Mouse (Mus musculus): ENCODE results near the gene Zfp689.
"Not testable (repeated sequence)": the region's sequence is repeated elsewhere in the genome, so short reads cannot be mapped to it uniquely, and the experiment has no call there.

The Zfp689 gene

GRCm38 (mm10) chr7:127470743-127471645 lies 22.0 kb upstream of the Zfp689 start:
- DNase-seq (ENCODE audit: extremely low spot score, low spot score): peak; percentile 89

- peak; percentile 56 for DNase-seq (ENCODE audit: extremely low spot score, low spot score)
Measured at GRCm38 (mm10) chr7:127470011-127470715, 21.2 kb upstream of the Zfp689 start.

GRCm38 (mm10) chr7:127466606-127467005 lies 17.6 kb upstream of the Zfp689 start:
- DNase-seq (ENCODE audit: extremely low spot score, low spot score): no peak

- DNase-seq (ENCODE audit: extremely low spot score, low spot score): not testable (repeated sequence)
Measured at GRCm38 (mm10) chr7:127465670-127466069, 16.7 kb upstream of the Zfp689 start.

- no peak for DNase-seq (ENCODE audit: extremely low spot score, low spot score)
Measured at GRCm38 (mm10) chr7:127465191-127465590, 16.2 kb upstream of the Zfp689 start.

- DNase-seq (ENCODE audit: extremely low spot score, low spot score): not testable (repeated sequence)
Measured at GRCm38 (mm10) chr7:127459311-127459710, 10.4 kb upstream of the Zfp689 start, which contains the start of gene Prr14. TSS of gene Prr14 (plus strand) at chr7:127459611.

GRCm38 (mm10) chr7:127458371-127459122 lies 9.6 kb upstream of the Zfp689 start:
- DNase-seq (ENCODE audit: extremely low spot score, low spot score): not testable (repeated sequence)

- DNase-seq (ENCODE audit: extremely low spot score, low spot score): no peak
Measured at GRCm38 (mm10) chr7:127454905-127455304, 5.9 kb upstream of the Zfp689 start.

- no peak for DNase-seq (ENCODE audit: extremely low spot score, low spot score)
Measured at GRCm38 (mm10) chr7:127453056-127453455, 4.1 kb upstream of the Zfp689 start.

- no peak for DNase-seq (ENCODE audit: extremely low spot score, low spot score)
Measured at GRCm38 (mm10) chr7:127449966-127450365, 1.0 kb upstream of the Zfp689 start.

- DNase-seq (ENCODE audit: extremely low spot score, low spot score): no peak
Measured at GRCm38 (mm10) chr7:127443976-127444375, 5.0 kb downstream of the Zfp689 start.

GRCm38 (mm10) chr7:127437724-127438123 lies 11.2 kb downstream of the Zfp689 start:
- no peak for DNase-seq (ENCODE audit: extremely low spot score, low spot score)

- no peak for DNase-seq (ENCODE audit: extremely low spot score, low spot score)
Measured at GRCm38 (mm10) chr7:127435206-127435605, 13.8 kb downstream of the Zfp689 start.

- no peak for DNase-seq (ENCODE audit: extremely low spot score, low spot score)
Measured at GRCm38 (mm10) chr7:127426354-127426753, 22.6 kb downstream of the Zfp689 start.

GRCm38 (mm10) chr7:127425911-127426310 lies 23.0 kb downstream of the Zfp689 start:
- DNase-seq (ENCODE audit: extremely low spot score, low spot score): no peak

- no peak for DNase-seq (ENCODE audit: extremely low spot score, low spot score)
Measured at GRCm38 (mm10) chr7:127425291-127425690, 23.7 kb downstream of the Zfp689 start.

GRCm38 (mm10) chr7:127422247-127422646 lies 26.7 kb downstream of the Zfp689 start:
- DNase-seq (ENCODE audit: extremely low spot score, low spot score): no peak

- peak; percentile 98 for DNase-seq (ENCODE audit: extremely low spot score, low spot score)
Measured at GRCm38 (mm10) chr7:127421388-127422191, 27.4 kb downstream of the Zfp689 start, which contains the start of gene Zfp688. TSS of gene Zfp688 (minus strand) at chr7:127422068.

GRCm38 (mm10) chr7:127411418-127411817 lies 37.5 kb downstream of the Zfp689 start:
- DNase-seq (ENCODE audit: extremely low spot score, low spot score): no peak

Data from neural tube, embryonic 10.5 days (tissue).